Mouse (Mus musculus) limb, embryonic 15.5 days (tissue): ENCODE measurements at regions not wholly inside any gene's neighbourhood (a gene's known extent, or its start where the extent isn't known, plus 50 kb on each side); places are given as distances from the start of the nearest gene placed in this dataset.

ENCODE experiments used
- ATAC-seq: fragments of 200-750 bp; cut with Nextera tagmentation; 2 replicates; pipeline ENCODE4 v1.8.0; 2017; ENCODE audit warnings: low read depth, moderate TSS enrichment; ENCODE audit not compliant: insufficient number of reproducible peaks, low FRiP score, low TSS enrichment
- H3K27ac ChIP-seq: fragments of 300-500 bp; sonication (generic); 2 replicates; pipeline ENCODE4 v1.5.1; 2015; ENCODE audit warnings: moderate library complexity, mild to moderate bottlenecking, inconsistent platforms
- H3K27me3 ChIP-seq: fragments of 300-500 bp; sonication (generic); 2 replicates; pipeline ENCODE4 v1.6.1; 2015; ENCODE audit warnings: inconsistent platforms
- H3K36me3 ChIP-seq: fragments of 300-500 bp; sonication (generic); 2 replicates; pipeline ENCODE4 v1.6.1; 2015; ENCODE audit warnings: inconsistent platforms
- H3K4me1 ChIP-seq: fragments of 300-500 bp; sonication (generic); 2 replicates; pipeline ENCODE4 v1.6.1; 2015; ENCODE audit warnings: inconsistent platforms
- H3K4me2 ChIP-seq: fragments of 300-500 bp; sonication (generic); 2 replicates; pipeline ENCODE4 v1.6.1; 2015; ENCODE audit warnings: mild to moderate bottlenecking, inconsistent platforms
- H3K4me3 ChIP-seq: fragments of 300-500 bp; sonication (generic); 2 replicates; pipeline ENCODE4 v1.5.1; 2015; ENCODE audit warnings: mild to moderate bottlenecking, inconsistent platforms
- H3K9ac ChIP-seq: fragments of 300-500 bp; sonication (generic); 2 replicates; pipeline ENCODE4 v1.6.1; 2015; ENCODE audit warnings: inconsistent platforms
- H3K9me3 ChIP-seq: fragments of 300-500 bp; sonication (generic); 2 replicates; pipeline ENCODE4 v1.6.1; 2016; ENCODE audit warnings: inconsistent platforms
- WGBS: fragments of 180-500 bp; shearing (Covaris S2); methylation state at CpG from one replicate; pipeline ENCODE4 v1.1.7; 2015; 5-methylcytosine and 5-hydroxymethylcytosine counted together

GRCm38 (mm10) chr4:119018573-119018972 is 57.2 kb downstream of the Lao1 start:
- Histone ChIP-seq H3K9me3 (no peaks in the 10 kb centered on the region), H3K4me1 (peaks cover 26% of the 10 kb centered on the region), H3K9ac (no peak overlapping the region), H3K36me3 (no peaks in the 10 kb centered on the region), H3K27me3 (no peaks in the 10 kb centered on the region), H3K4me2 (no peak overlapping the region), H3K4me3 (no peak overlapping the region), H3K27ac (peak overlapping the region; percentile 62)
- WGBS = 46% methylated on average over 6 of the region's 6 CpGs
- no peak for ATAC-seq

GRCm38 (mm10) chr4:119019013-119019781 is 57.8 kb downstream of the Lao1 start:
- Histone ChIP-seq H3K27me3 (no peaks in the 10 kb centered on the region), H3K4me3 (no peak overlapping the region), H3K4me2 (peak overlapping the region; percentile 1; the same call in 1 of the 2 replicates), H3K9ac (no peak overlapping the region), H3K9me3 (no peaks in the 10 kb centered on the region), H3K36me3 (no peaks in the 10 kb centered on the region), H3K4me1 (peaks cover 26% of the 10 kb centered on the region), H3K27ac (peak overlapping the region; percentile 62)
- 30% methylated on average over 12 of the region's 12 CpGs for WGBS
- ATAC-seq = peak; percentile 86

- Histone ChIP-seq H3K4me2 (no peak overlapping the region), H3K4me3 (no peak overlapping the region), H3K36me3 (no peaks in the 10 kb centered on the region), H3K27me3 (no peaks in the 10 kb centered on the region), H3K27ac (peak overlapping the region; percentile 33; the same call in 1 of the 2 replicates), H3K9me3 (no peaks in the 10 kb centered on the region), H3K9ac (no peak overlapping the region), H3K4me1 (peaks cover 26% of the 10 kb centered on the region)
- ATAC-seq = no peak
- WGBS = 30% methylated on average over 6 of the region's 6 CpGs
Measured at GRCm38 (mm10) chr4:119022338-119022737, 61.0 kb downstream of the Lao1 start.

- no peak for ATAC-seq
- Histone ChIP-seq H3K4me1 (peaks cover 32% of the 10 kb centered on the region), H3K4me3 (no peak overlapping the region), H3K9me3 (no peaks in the 10 kb centered on the region), H3K27me3 (no peaks in the 10 kb centered on the region), H3K4me2 (no peak overlapping the region), H3K36me3 (no peaks in the 10 kb centered on the region), H3K9ac (no peak overlapping the region), H3K27ac (no peak overlapping the region)
- 17% methylated on average over 5 of the region's 5 CpGs for WGBS
Measured at GRCm38 (mm10) chr4:119026237-119026861, 65.0 kb downstream of the Lao1 start.

GRCm38 (mm10) chr4:119028208-119028821 is 66.9 kb downstream of the Lao1 start:
- H3K9ac ChIP-seq = no peak overlapping the region
- 21% methylated on average over 8 of the region's 8 CpGs for WGBS
- ATAC-seq = no peak
- H3K4me2 ChIP-seq = no peak overlapping the region
- no peaks in the 10 kb centered on the region for H3K36me3 ChIP-seq
- no peak overlapping the region for H3K4me3 ChIP-seq
- H3K9me3 ChIP-seq = no peaks in the 10 kb centered on the region
- peak overlapping the region; percentile 5 for H3K27ac ChIP-seq
- H3K27me3 ChIP-seq = no peaks in the 10 kb centered on the region
- peaks cover 23% of the 10 kb centered on the region for H3K4me1 ChIP-seq

GRCm38 (mm10) chr4:119029091-119029490 is 67.7 kb downstream of the Lao1 start:
- Histone ChIP-seq H3K9ac (no peak overlapping the region), H3K27me3 (no peaks in the 10 kb centered on the region), H3K27ac (no peak overlapping the region), H3K4me1 (peaks cover 23% of the 10 kb centered on the region), H3K9me3 (no peaks in the 10 kb centered on the region), H3K4me2 (no peak overlapping the region), H3K36me3 (no peaks in the 10 kb centered on the region), H3K4me3 (no peak overlapping the region)
- no peak for ATAC-seq
- 50% methylated on average over 7 of the region's 7 CpGs for WGBS

- Histone ChIP-seq H3K9ac (no peak overlapping the region), H3K9me3 (no peaks in the 10 kb centered on the region), H3K4me1 (peaks cover 23% of the 10 kb centered on the region), H3K4me3 (no peak overlapping the region), H3K4me2 (no peak overlapping the region), H3K27me3 (no peaks in the 10 kb centered on the region), H3K27ac (peak overlapping the region; percentile 43; the same call in 1 of the 2 replicates), H3K36me3 (no peaks in the 10 kb centered on the region)
- WGBS = 39% methylated on average over 6 of the region's 6 CpGs
- ATAC-seq = no peak
Measured at GRCm38 (mm10) chr4:119029735-119030134, 68.4 kb downstream of the Lao1 start.

- Histone ChIP-seq H3K4me3 (no peak overlapping the region), H3K4me1 (peaks cover 23% of the 10 kb centered on the region), H3K27me3 (no peaks in the 10 kb centered on the region), H3K27ac (no peak overlapping the region), H3K9me3 (no peaks in the 10 kb centered on the region), H3K9ac (no peak overlapping the region), H3K4me2 (no peak overlapping the region), H3K36me3 (no peaks in the 10 kb centered on the region)
- 23% methylated on average over 5 of the region's 5 CpGs for WGBS
- ATAC-seq = no peak
Measured at GRCm38 (mm10) chr4:119030865-119031264, 69.5 kb downstream of the Lao1 start.

- Histone ChIP-seq H3K27me3 (no peaks in the 10 kb centered on the region), H3K9me3 (no peaks in the 10 kb centered on the region), H3K9ac (no peak overlapping the region), H3K4me2 (no peak overlapping the region), H3K27ac (no peak overlapping the region), H3K4me3 (no peak overlapping the region), H3K36me3 (no peaks in the 10 kb centered on the region), H3K4me1 (peaks cover 22% of the 10 kb centered on the region)
- ATAC-seq = no peak
- 47% methylated on average over 4 of the region's 4 CpGs for WGBS
Measured at GRCm38 (mm10) chr4:119033006-119033405, 71.6 kb downstream of the Lao1 start.

- H3K27me3 ChIP-seq = no peaks in the 10 kb centered on the region
- H3K9ac ChIP-seq = no peak overlapping the region
- no peak for ATAC-seq
- H3K9me3 ChIP-seq = no peaks in the 10 kb centered on the region
- no peak overlapping the region for H3K27ac ChIP-seq
- no peaks in the 10 kb centered on the region; the same call in 1 of the 2 replicates for H3K4me1 ChIP-seq
- 88% methylated on average over 5 of the region's 5 CpGs for WGBS
- no peaks in the 10 kb centered on the region for H3K36me3 ChIP-seq
- no peak overlapping the region for H3K4me3 ChIP-seq
- H3K4me2 ChIP-seq = no peak overlapping the region
Measured at GRCm38 (mm10) chr4:119036582-119036981, 71.9 kb upstream of the Slc2a1 start.

GRCm38 (mm10) chr4:119040041-119040440 is 68.5 kb upstream of the Slc2a1 start:
- Histone ChIP-seq H3K36me3 (no peaks in the 10 kb centered on the region), H3K4me3 (no peak overlapping the region), H3K27me3 (no peaks in the 10 kb centered on the region), H3K9me3 (no peaks in the 10 kb centered on the region), H3K27ac (no peak overlapping the region), H3K4me2 (no peak overlapping the region), H3K9ac (no peak overlapping the region), H3K4me1 (peaks cover 9% of the 10 kb centered on the region)
- 90% methylated on average over 6 of the region's 6 CpGs for WGBS
- no peak for ATAC-seq

- H3K36me3 ChIP-seq = no peaks in the 10 kb centered on the region
- no peak overlapping the region for H3K4me3 ChIP-seq
- H3K27ac ChIP-seq = no peak overlapping the region
- H3K4me2 ChIP-seq = no peak overlapping the region
- no peaks in the 10 kb centered on the region for H3K27me3 ChIP-seq
- peaks cover 17% of the 10 kb centered on the region for H3K4me1 ChIP-seq
- no peak overlapping the region for H3K9ac ChIP-seq
- WGBS = 59% methylated on average over 6 of the region's 6 CpGs
- no peaks in the 10 kb centered on the region for H3K9me3 ChIP-seq
- no peak for ATAC-seq
Measured at GRCm38 (mm10) chr4:119041616-119042015, 66.9 kb upstream of the Slc2a1 start.
